Mouse (Mus musculus) E14TG2a.4 (cell line): ENCODE measurements around the gene A930033H14Rik.

ENCODE experiments used
- H3K27me3 ChIP-seq: 2 replicates; pipeline ENCODE4 v1.6.1; 2014; ENCODE audit warnings: low read length, control low read depth; ENCODE audit not compliant: insufficient read depth
- H3K36me3 ChIP-seq: 2 replicates; pipeline ENCODE4 v1.6.1; 2014; ENCODE audit warnings: low read length, control low read depth; ENCODE audit not compliant: insufficient read depth
- H3K4me1 ChIP-seq: replicated peaks from 2 replicates; pipeline ENCODE4 v1.6.1; 2014; ENCODE audit warnings: low read depth, low read length, control low read depth
- H3K4me3 ChIP-seq: replicated peaks from 2 replicates; pipeline ENCODE4 v1.5.1; 2014; ENCODE audit warnings: mild to moderate bottlenecking, low read length
- H3K9me3 ChIP-seq: 2 replicates; pipeline ENCODE4 v1.6.1; 2014; ENCODE audit warnings: low read length, control low read depth
- CTCF ChIP-seq: conservative IDR thresholded peaks from 2 replicates; pipeline ENCODE4 v1.5.1; 2014; ENCODE audit warnings: low read length
- NANOG ChIP-seq: IDR thresholded peaks from 2 replicates; pipeline ENCODE4 v1.6.1; 2014; ENCODE audit warnings: borderline replicate concordance, low read length, mixed read lengths
- POU5F1 ChIP-seq: IDR thresholded peaks from 2 replicates; pipeline ENCODE4 v1.6.1; 2014; ENCODE audit warnings: low read length, borderline replicate concordance

A930033H14Rik gene

GRCm38 (mm10) chr10:69221955-69222354 is 9.1 kb upstream of the A930033H14Rik start:
- TF ChIP-seq CTCF (no peak), POU5F1 (no peak), NANOG (no peak)

GRCm38 (mm10) chr10:69221148-69221547 is 8.2 kb upstream of the A930033H14Rik start:
- Histone ChIP-seq H3K9me3 (no peaks in the 10 kb centered on the region), H3K4me1 (0 out of 2 replicates have a peak, but pooled peaks cover 4% of the 10 kb centered on the region), H3K4me3 (no peak overlapping the region), H3K27me3 (peaks cover 21% of the 10 kb centered on the region), H3K36me3 (no peaks in the 10 kb centered on the region)
- TF ChIP-seq CTCF: no peak
- TF ChIP-seq NANOG: no peak
- no peak for TF ChIP-seq POU5F1

More at GRCm38 (mm10) chr10:69221955-69222354, 9.1 kb upstream of the A930033H14Rik start:
- H3K9me3 ChIP-seq: no peaks in the 10 kb centered on the region
- H3K36me3 ChIP-seq: no peaks in the 10 kb centered on the region
- H3K27me3 ChIP-seq: peaks cover 21% of the 10 kb centered on the region
- H3K4me3 ChIP-seq: no peak overlapping the region
- H3K4me1 ChIP-seq: 0 out of 2 replicates have a peak, but pooled peaks cover 4% of the 10 kb centered on the region

GRCm38 (mm10) chr10:69220296-69220695 is 7.4 kb upstream of the A930033H14Rik start:
- Histone ChIP-seq H3K4me1 (0 out of 2 replicates have a peak, but pooled peaks cover 4% of the 10 kb centered on the region), H3K4me3 (no peak overlapping the region), H3K9me3 (no peaks in the 10 kb centered on the region), H3K36me3 (no peaks in the 10 kb centered on the region), H3K27me3 (peaks cover 29% of the 10 kb centered on the region)
- TF ChIP-seq POU5F1 (no peak), NANOG (no peak), CTCF (no peak)

- H3K4me1 ChIP-seq: 0 out of 2 replicates have a peak, but pooled peaks cover 1% of the 10 kb centered on the region
- peaks cover 40% of the 10 kb centered on the region for H3K27me3 ChIP-seq
- H3K9me3 ChIP-seq: no peaks in the 10 kb centered on the region
- H3K4me3 ChIP-seq: no peak overlapping the region
- H3K36me3 ChIP-seq: no peaks in the 10 kb centered on the region
- TF ChIP-seq POU5F1 (no peak), NANOG (no peak), CTCF (no peak)
Measured at GRCm38 (mm10) chr10:69219289-69219626, 6.4 kb upstream of the A930033H14Rik start.

- TF ChIP-seq POU5F1: no peak
- TF ChIP-seq CTCF: no peak
- no peak for TF ChIP-seq NANOG
- Histone ChIP-seq H3K4me3 (no peak overlapping the region), H3K36me3 (no peaks in the 10 kb centered on the region), H3K27me3 (peaks cover 46% of the 10 kb centered on the region), H3K9me3 (no peaks in the 10 kb centered on the region), H3K4me1 (peaks cover 5% of the 10 kb centered on the region)
Measured at GRCm38 (mm10) chr10:69218458-69219288, 5.8 kb upstream of the A930033H14Rik start.

- no peaks in the 10 kb centered on the region for H3K36me3 ChIP-seq
- H3K9me3 ChIP-seq: no peaks in the 10 kb centered on the region
- peaks cover 58% of the 10 kb centered on the region for H3K27me3 ChIP-seq
- H3K4me1 ChIP-seq: peaks cover 13% of the 10 kb centered on the region
- H3K4me3 ChIP-seq: no peak overlapping the region
- TF ChIP-seq POU5F1 (no peak), NANOG (no peak), CTCF (no peak)
Measured at GRCm38 (mm10) chr10:69217127-69217690, 4.3 kb upstream of the A930033H14Rik start.

GRCm38 (mm10) chr10:69213986-69214385 is 1.1 kb upstream of the A930033H14Rik start:
- H3K4me1 ChIP-seq: peaks cover 36% of the 10 kb centered on the region
- H3K4me3 ChIP-seq: peak overlapping the region; percentile 81; the same call in 1 of the 2 replicates
- TF ChIP-seq NANOG (no peak), CTCF (no peak), POU5F1 (no peak)
- no peaks in the 10 kb centered on the region for H3K9me3 ChIP-seq
- H3K27me3 ChIP-seq: peaks cover 64% of the 10 kb centered on the region
- H3K36me3 ChIP-seq: no peaks in the 10 kb centered on the region

GRCm38 (mm10) chr10:69213451-69213877 is 566 bp upstream of the A930033H14Rik start:
- no peak for TF ChIP-seq POU5F1
- no peak for TF ChIP-seq CTCF
- TF ChIP-seq NANOG: no peak
- Histone ChIP-seq H3K27me3 (peaks cover 64% of the 10 kb centered on the region), H3K4me3 (peak overlapping the region; percentile 81), H3K36me3 (no peaks in the 10 kb centered on the region), H3K9me3 (peaks cover 4% of the 10 kb centered on the region), H3K4me1 (peaks cover 36% of the 10 kb centered on the region)

GRCm38 (mm10) chr10:69211976-69212375 is 922 bp downstream of the A930033H14Rik start:
- Histone ChIP-seq H3K36me3 (no peaks in the 10 kb centered on the region), H3K9me3 (peaks cover 10% of the 10 kb centered on the region), H3K27me3 (peaks cover 54% of the 10 kb centered on the region), H3K4me3 (peak overlapping the region; percentile 35), H3K4me1 (peaks cover 36% of the 10 kb centered on the region)
- TF ChIP-seq CTCF (no peak), POU5F1 (no peak), NANOG (no peak)
